Mouse (Mus musculus) olfactory bulb, adult 2 months (tissue): ENCODE data around the gene Atp5h.

ENCODE experiments used
- CTCF ChIP-seq: fragments of 200-500 bp; IDR thresholded peaks from 2 replicates; pipeline ENCODE4 v1.5.1; 2012; ENCODE audit warnings: low read depth, mild to moderate bottlenecking, low read length, moderate library complexity; ENCODE audit not compliant: insufficient read depth
- POLR2A ChIP-seq: fragments of 200-500 bp; IDR thresholded peaks from 2 replicates; pipeline ENCODE4 v1.6.1; 2012; ENCODE audit warnings: mild to moderate bottlenecking, low read depth, low read length, moderate library complexity; ENCODE audit not compliant: insufficient read depth

- TF ChIP-seq CTCF (no peak), POLR2A (no peak)
These were observed 4.9 kb upstream of the Atp5h start for GRCm38 (mm10) chr11:115424666-115425065.
